Mouse (Mus musculus) limb, embryonic 11.5 days (tissue): ENCODE measurements around the gene Tmem217. TPM values are rescaled to one million over a fixed set of nuclear protein-coding genes. Genes with fewer than 3 reads are reported as not detected.

Source experiments
- ATAC-seq: fragments of 200-750 bp; cut with Nextera tagmentation; 2 replicates; pipeline ENCODE4 v1.8.0; 2017; ENCODE audit warnings: low read depth; ENCODE audit not compliant: insufficient number of reproducible peaks, low FRiP score, low TSS enrichment
- DNase-seq: peaks from one replicate; pipeline ENCODE4 v3.0.0-alpha.2; 2015; ENCODE audit warnings: low spot score
- H3K27ac ChIP-seq: fragments of 300-500 bp; sonication (generic); replicated peaks from 2 replicates; pipeline ENCODE4 v1.5.1; 2014; ENCODE audit warnings: low read depth, mild to moderate bottlenecking, low read length
- H3K27me3 ChIP-seq: fragments of 300-500 bp; sonication (generic); 2 replicates; pipeline ENCODE4 v1.6.1; 2014; ENCODE audit warnings: mild to moderate bottlenecking, low read length, mixed read lengths; ENCODE audit not compliant: control insufficient read depth, insufficient read depth
- H3K36me3 ChIP-seq: fragments of 300-500 bp; sonication (generic); 2 replicates; pipeline ENCODE4 v1.6.1; 2014; ENCODE audit warnings: mild to moderate bottlenecking, low read length, moderate library complexity, mixed read lengths; ENCODE audit not compliant: control insufficient read depth, insufficient read depth
- H3K4me1 ChIP-seq: fragments of 300-500 bp; sonication (generic); 2 replicates; pipeline ENCODE4 v1.6.1; 2014; ENCODE audit warnings: low read length, mixed read lengths; ENCODE audit not compliant: control insufficient read depth, insufficient read depth
- H3K4me2 ChIP-seq: fragments of 300-500 bp; sonication (generic); 2 replicates; pipeline ENCODE4 v1.6.1; 2014; ENCODE audit warnings: low read depth, mild to moderate bottlenecking, moderate library complexity; ENCODE audit not compliant: severe bottlenecking
- H3K4me3 ChIP-seq: fragments of 300-500 bp; sonication (generic); 2 replicates; pipeline ENCODE4 v1.5.1; 2014; ENCODE audit warnings: low read depth, low read length
- H3K9ac ChIP-seq: fragments of 300-500 bp; sonication (generic); 2 replicates; pipeline ENCODE4 v1.6.1; 2014; ENCODE audit warnings: mild to moderate bottlenecking, low read length
- H3K9me3 ChIP-seq: fragments of 300-500 bp; sonication (generic); 2 replicates; pipeline ENCODE4 v1.6.1; 2016; ENCODE audit warnings: low read length; ENCODE audit not compliant: control insufficient read depth
- WGBS: fragments of 180-500 bp; shearing (Covaris S2); extraction: QIAGEN DNeasy Blood & Tissue Kit; methylation state at CpG from one replicate; pipeline ENCODE4 v1.1.7; 2014; 5-methylcytosine and 5-hydroxymethylcytosine counted together
- polyA plus RNA-seq: library from polyadenylated mRNA; unstranded; fragments of >200 nt; fragmentation: Nextera tagmentation; extraction: Ambion mirVana; gene quantifications from 2 replicates; pipeline ENCODE4 v1.2.1, GENCODE M21; 2014

Gene Tmem217
- polyA plus RNA-seq, 1 experiment from 2014 or later = 0.43 TPM

DNA sequence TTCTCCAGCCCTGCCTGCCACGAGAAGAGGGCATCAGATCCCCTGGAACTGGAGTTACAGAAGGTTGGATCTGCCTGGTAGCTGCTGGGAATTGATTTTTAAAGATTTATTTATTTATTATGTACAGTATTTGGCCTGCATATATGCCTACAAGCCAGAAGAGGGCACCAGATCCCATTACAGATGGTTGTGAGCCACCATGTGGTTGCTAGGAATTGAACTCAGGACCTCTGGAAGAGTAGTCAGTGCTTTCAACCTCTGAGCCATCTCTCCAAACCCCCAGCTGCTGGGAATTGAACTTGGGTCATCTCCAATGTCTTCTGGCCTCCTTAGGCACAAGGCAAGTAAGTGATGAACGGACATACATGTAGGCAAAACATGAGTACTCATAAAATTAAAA, 8.1 kb downstream of the Tmem217 start:
- no peak overlapping the region for H3K4me3 ChIP-seq
- H3K36me3 ChIP-seq = no peaks in the 10 kb centered on the region
- H3K4me1 ChIP-seq = no peaks in the 10 kb centered on the region
- no peak for ATAC-seq
- no peaks in the 10 kb centered on the region for H3K9me3 ChIP-seq
- no peak for DNase-seq
- WGBS = 74% methylated on average over 2 of the region's 2 CpGs
- no peak overlapping the region for H3K27ac ChIP-seq
- H3K27me3 ChIP-seq = no peaks in the 10 kb centered on the region
- H3K9ac ChIP-seq = no peak overlapping the region
- no peak overlapping the region for H3K4me2 ChIP-seq

- H3K27ac ChIP-seq = no peak overlapping the region
These were observed 9.1 kb downstream of the Tmem217 start for GRCm38 (mm10) chr17:29542831-29543690.

GRCm38 (mm10) chr17:29541419-29541818, 10.8 kb downstream of the Tmem217 start:
- H3K27me3 ChIP-seq = no peaks in the 10 kb centered on the region
- H3K4me2 ChIP-seq = no peak overlapping the region
- no peaks in the 10 kb centered on the region for H3K9me3 ChIP-seq
- DNase-seq (no peak), ATAC-seq (no peak)
- H3K4me3 ChIP-seq = no peak overlapping the region
- H3K36me3 ChIP-seq = no peaks in the 10 kb centered on the region
- no peaks in the 10 kb centered on the region for H3K4me1 ChIP-seq
- 86% methylated on average over 14 of the region's 14 CpGs for WGBS
- no peak overlapping the region for H3K9ac ChIP-seq
- no peak overlapping the region for H3K27ac ChIP-seq

More at GRCm38 (mm10) chr17:29542831-29543690, 9.1 kb downstream of the Tmem217 start:
- no peak for ATAC-seq
- H3K4me1 ChIP-seq = no peaks in the 10 kb centered on the region
- WGBS = 87% methylated on average over 19 of the region's 19 CpGs
- H3K4me2 ChIP-seq = no peak overlapping the region
- H3K36me3 ChIP-seq = no peaks in the 10 kb centered on the region
- H3K4me3 ChIP-seq = no peak overlapping the region
- H3K27me3 ChIP-seq = no peaks in the 10 kb centered on the region
- DNase-seq = no peak
- H3K9me3 ChIP-seq = no peaks in the 10 kb centered on the region
- no peak overlapping the region for H3K9ac ChIP-seq

GRCm38 (mm10) chr17:29540426-29540825, 11.8 kb downstream of the Tmem217 start:
- DNase-seq (no peak), ATAC-seq (no peak)
- Histone ChIP-seq H3K4me1 (no peaks in the 10 kb centered on the region), H3K4me2 (no peak overlapping the region), H3K4me3 (no peak overlapping the region), H3K27ac (no peak overlapping the region), H3K9ac (no peak overlapping the region), H3K27me3 (no peaks in the 10 kb centered on the region), H3K36me3 (no peaks in the 10 kb centered on the region), H3K9me3 (no peaks in the 10 kb centered on the region)
- 92% methylated on average over 8 of the region's 8 CpGs for WGBS

GRCm38 (mm10) chr17:29533866-29534265, 18.3 kb downstream of the Tmem217 start:
- no peak overlapping the region for H3K27ac ChIP-seq
- H3K27me3 ChIP-seq = no peaks in the 10 kb centered on the region
- 89% methylated on average over 11 of the region's 11 CpGs for WGBS
- no peak overlapping the region for H3K4me2 ChIP-seq
- 0 out of 2 replicates have a peak, but pooled peaks cover under 1% of the 10 kb centered on the region for H3K9me3 ChIP-seq
- H3K36me3 ChIP-seq = no peaks in the 10 kb centered on the region
- DNase-seq (no peak), ATAC-seq (no peak)
- H3K4me1 ChIP-seq = no peaks in the 10 kb centered on the region
- no peak overlapping the region for H3K4me3 ChIP-seq
- no peak overlapping the region for H3K9ac ChIP-seq

GRCm38 (mm10) chr17:29531757-29532384, 20.3 kb downstream of the Tmem217 start:
- no peak overlapping the region for H3K4me2 ChIP-seq
- 89% methylated on average over 10 of the region's 10 CpGs for WGBS
- H3K27me3 ChIP-seq = no peaks in the 10 kb centered on the region
- H3K27ac ChIP-seq = no peak overlapping the region
- DNase-seq (no peak), ATAC-seq (no peak)
- no peak overlapping the region for H3K4me3 ChIP-seq
- H3K9me3 ChIP-seq = peaks cover 2% of the 10 kb centered on the region; the same call in 1 of the 2 replicates
- H3K4me1 ChIP-seq = no peaks in the 10 kb centered on the region
- no peak overlapping the region for H3K9ac ChIP-seq
- no peaks in the 10 kb centered on the region for H3K36me3 ChIP-seq

DNA sequence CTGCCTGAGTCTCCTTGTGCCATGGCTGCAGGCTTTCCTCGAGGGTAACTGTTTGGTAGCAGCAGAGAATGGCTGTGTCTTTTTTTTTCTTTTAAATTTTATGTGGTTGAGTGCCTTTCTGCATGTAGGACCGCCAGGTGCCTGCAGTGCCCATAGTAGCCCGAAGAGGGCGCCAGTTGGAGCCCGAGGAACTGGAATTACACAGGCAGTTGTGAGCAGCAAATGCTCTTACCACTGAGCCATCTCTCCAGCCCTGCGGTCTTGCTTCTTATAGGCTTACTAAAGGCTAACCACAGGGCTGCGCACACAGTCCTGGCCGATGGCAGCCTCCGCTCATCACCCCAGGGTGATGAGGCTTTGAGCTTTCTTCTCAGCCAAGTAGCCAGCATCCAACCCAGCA, 20.9 kb downstream of the Tmem217 start:
- Histone ChIP-seq H3K4me2 (no peak overlapping the region), H3K4me3 (no peak overlapping the region), H3K27me3 (no peaks in the 10 kb centered on the region), H3K4me1 (no peaks in the 10 kb centered on the region), H3K9me3 (peaks cover 2% of the 10 kb centered on the region; the same call in 1 of the 2 replicates), H3K36me3 (no peaks in the 10 kb centered on the region), H3K27ac (no peak overlapping the region), H3K9ac (no peak overlapping the region)
- DNase-seq = no peak
- 74% methylated on average over 9 of the region's 9 CpGs for WGBS
- no peak for ATAC-seq

DNA sequence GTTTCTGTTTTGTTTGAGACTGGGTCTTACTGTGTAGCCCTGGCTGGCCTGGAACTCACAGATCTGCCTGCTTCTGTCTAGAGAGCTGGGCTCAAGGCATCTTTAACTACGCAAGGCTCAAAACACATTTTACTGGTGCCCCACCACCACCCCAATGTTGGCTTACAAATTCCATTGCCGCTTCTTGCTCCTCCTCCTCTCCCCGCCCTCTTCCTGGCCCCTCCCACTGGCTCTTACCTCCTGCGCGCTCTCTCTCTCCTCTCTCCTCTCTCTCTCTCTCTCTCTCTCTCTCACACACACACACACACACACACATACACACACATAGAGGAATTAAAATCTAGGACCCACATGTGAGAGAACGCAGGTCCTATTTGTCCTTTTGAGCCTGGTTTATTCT, 21.7 kb downstream of the Tmem217 start:
- H3K9ac ChIP-seq = no peak overlapping the region
- H3K4me1 ChIP-seq = no peaks in the 10 kb centered on the region
- no peak overlapping the region for H3K4me3 ChIP-seq
- ATAC-seq = no peak
- H3K27me3 ChIP-seq = no peaks in the 10 kb centered on the region
- 77% methylated on average over 6 of the region's 6 CpGs for WGBS
- DNase-seq = no peak
- H3K9me3 ChIP-seq = peaks cover 2% of the 10 kb centered on the region; the same call in 1 of the 2 replicates
- H3K36me3 ChIP-seq = no peaks in the 10 kb centered on the region
- no peak overlapping the region for H3K27ac ChIP-seq
- no peak overlapping the region for H3K4me2 ChIP-seq
